Mouse (Mus musculus): ENCODE measurements around the gene Anks1b.

DNA sequence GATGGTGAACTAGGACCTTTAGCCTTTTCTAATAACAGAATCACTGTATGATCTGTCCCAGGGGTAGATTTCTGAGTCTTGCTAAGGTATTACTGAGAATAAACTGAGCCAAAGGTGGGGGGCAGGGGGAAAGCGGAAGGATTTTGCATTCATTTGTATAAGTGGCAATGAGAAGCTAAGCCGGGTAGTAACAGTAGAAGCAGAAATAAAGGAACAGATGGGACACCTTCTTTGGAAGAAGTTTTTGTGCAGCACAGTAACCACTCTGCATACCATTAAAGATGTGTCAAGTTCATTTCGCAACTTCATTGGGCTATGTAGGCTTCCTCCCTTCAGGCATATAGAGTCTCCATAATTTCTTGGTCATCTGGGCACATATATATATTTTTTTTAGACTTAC, 804.1 kb downstream of the Anks1b start:
- TF ChIP-seq EP300 (IDR thresholded peaks at IDR 0.05) (no peak), CTCF (IDR thresholded peaks at IDR 0.05) (no peak)

All from lung, postnatal 0 days (tissue).